Mouse (Mus musculus) liver, embryonic 13.5 days (tissue): Measurements from ENCODE around the gene Prss37. TPM values are rescaled to one million over a fixed set of nuclear protein-coding genes. Genes with fewer than 3 reads are reported as not detected.
A peak's percentile ranks its signal among the peaks of the same experiment; 100 is the strongest.

Experiments
- ATAC-seq: fragments of 200-750 bp; cut with Nextera tagmentation; 2 replicates; pipeline ENCODE4 v1.8.0; 2017; ENCODE audit warnings: low read depth, mild to moderate bottlenecking, moderate number of reproducible peaks, moderate library complexity
- DNase-seq: peaks from one replicate; pipeline ENCODE4 v3.0.0; 2022
- H3K27ac ChIP-seq: fragments of 300-500 bp; sonication (generic); 2 replicates; pipeline ENCODE4 v1.5.1; 2015; ENCODE audit warnings: moderate library complexity, mild to moderate bottlenecking, inconsistent platforms
- H3K27me3 ChIP-seq: fragments of 300-500 bp; sonication (generic); 2 replicates; pipeline ENCODE4 v1.6.1; 2015; ENCODE audit warnings: mild to moderate bottlenecking, inconsistent platforms
- H3K36me3 ChIP-seq: fragments of 300-500 bp; sonication (generic); 2 replicates; pipeline ENCODE4 v1.6.1; 2015; ENCODE audit warnings: mild to moderate bottlenecking, inconsistent platforms
- H3K4me1 ChIP-seq: fragments of 300-500 bp; sonication (generic); replicated peaks from 2 replicates; pipeline ENCODE4 v1.6.1; 2015; ENCODE audit warnings: inconsistent platforms
- H3K4me2 ChIP-seq: fragments of 300-500 bp; sonication (generic); 2 replicates; pipeline ENCODE4 v1.6.1; 2015; ENCODE audit warnings: inconsistent platforms, mild to moderate bottlenecking, moderate library complexity
- H3K4me3 ChIP-seq: fragments of 300-500 bp; sonication (generic); replicated peaks from 2 replicates; pipeline ENCODE4 v1.5.1; 2015; ENCODE audit warnings: mild to moderate bottlenecking, inconsistent platforms
- H3K9ac ChIP-seq: fragments of 300-500 bp; sonication (generic); 2 replicates; pipeline ENCODE4 v1.6.1; 2015; ENCODE audit warnings: mild to moderate bottlenecking, inconsistent platforms
- H3K9me3 ChIP-seq: fragments of 300-500 bp; sonication (generic); replicated peaks from 2 replicates; pipeline ENCODE4 v1.6.1; 2016; ENCODE audit warnings: inconsistent platforms
- WGBS: fragments of 180-500 bp; shearing (Covaris S2); methylation state at CpG from one replicate; pipeline ENCODE4 v1.1.7; 2015; ENCODE audit not compliant: insufficient replicate concordance; 5-methylcytosine and 5-hydroxymethylcytosine counted together
- polyA plus RNA-seq: library from polyadenylated mRNA; unstranded; fragments of >200 nt; fragmentation: Nextera tagmentation; extraction: Ambion mirVana; gene quantifications from 2 replicates; pipeline ENCODE4 v1.2.1, GENCODE M21; 2015

The Prss37 gene
- polyA plus RNA-seq = not detected in 2 replicates

DNA sequence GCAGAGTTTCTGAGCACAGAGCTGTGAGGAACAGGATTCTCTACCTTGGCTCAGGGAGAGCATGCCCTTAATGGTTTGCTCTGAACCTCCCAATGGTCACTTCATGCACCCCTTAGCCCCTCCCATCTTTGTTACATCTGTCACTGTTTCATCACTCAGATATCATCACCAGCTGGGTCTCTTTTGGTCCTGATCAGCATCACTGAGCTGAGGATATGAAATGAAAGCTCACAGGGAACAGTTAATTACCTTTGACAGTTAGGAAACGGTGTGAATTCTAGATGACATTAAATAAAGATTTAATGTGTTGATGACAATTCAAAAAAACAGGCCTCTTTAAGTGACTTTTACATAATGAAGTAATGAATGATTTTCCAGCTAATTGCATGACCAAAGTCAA lies at the start of gene Prss37:
TSS of gene Prss37 (minus strand) at position 101 of the 400 bp plus-strand sequence.
- no peaks in the 10 kb centered on the region for H3K4me1 ChIP-seq
- H3K4me2 ChIP-seq = no peak within 1 kb of the TSS
- no peaks in the 10 kb centered on the region for H3K9me3 ChIP-seq
- no peak within 1 kb of the TSS for H3K27ac ChIP-seq
- 64% methylated on average over 1 of the region's 1 CpGs for WGBS
- no peaks in the 10 kb centered on the region for H3K36me3 ChIP-seq
- no peak within 1 kb of the TSS for H3K4me3 ChIP-seq
- ATAC-seq (no peak), DNase-seq (no peak)
- no peak within 1 kb of the TSS for H3K9ac ChIP-seq
- no peaks in the 10 kb centered on the region for H3K27me3 ChIP-seq

DNA sequence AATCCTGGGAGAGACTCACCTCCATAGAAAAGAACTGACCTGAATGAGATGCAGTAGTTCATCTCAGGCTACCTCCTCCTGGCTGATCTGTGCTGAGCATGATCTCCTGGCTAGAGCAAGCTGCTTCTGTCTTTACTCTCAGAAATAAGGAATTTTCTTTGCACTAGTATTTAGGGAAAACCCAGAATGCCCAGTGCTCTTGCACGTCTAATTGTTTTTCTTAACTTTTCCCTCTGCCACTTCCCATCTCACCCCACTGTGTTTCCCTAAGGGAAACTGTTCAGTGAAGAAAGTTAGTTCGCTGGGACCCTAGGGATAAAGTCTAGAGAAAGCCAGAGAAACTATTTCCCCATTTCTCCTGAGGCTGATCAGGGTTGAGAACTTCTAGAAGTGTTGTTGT lies 35.6 kb upstream of the Prss37 start, which contains the start of gene Olfr461:
TSS of gene Olfr461 (minus strand) at position 101 of the 400 bp plus-strand sequence.
- no peak within 1 kb of the TSS for H3K27ac ChIP-seq
- 49% methylated on average over 2 of the region's 2 CpGs for WGBS
- DNase-seq (no peak), ATAC-seq (no peak)
- H3K4me2 ChIP-seq = no peak within 1 kb of the TSS
- no peak within 1 kb of the TSS for H3K4me3 ChIP-seq
- no peaks in the 10 kb centered on the region for H3K9me3 ChIP-seq
- H3K9ac ChIP-seq = no peak within 1 kb of the TSS
- no peaks in the 10 kb centered on the region for H3K27me3 ChIP-seq
- no peaks in the 10 kb centered on the region for H3K36me3 ChIP-seq
- H3K4me1 ChIP-seq = no peaks in the 10 kb centered on the region

DNA sequence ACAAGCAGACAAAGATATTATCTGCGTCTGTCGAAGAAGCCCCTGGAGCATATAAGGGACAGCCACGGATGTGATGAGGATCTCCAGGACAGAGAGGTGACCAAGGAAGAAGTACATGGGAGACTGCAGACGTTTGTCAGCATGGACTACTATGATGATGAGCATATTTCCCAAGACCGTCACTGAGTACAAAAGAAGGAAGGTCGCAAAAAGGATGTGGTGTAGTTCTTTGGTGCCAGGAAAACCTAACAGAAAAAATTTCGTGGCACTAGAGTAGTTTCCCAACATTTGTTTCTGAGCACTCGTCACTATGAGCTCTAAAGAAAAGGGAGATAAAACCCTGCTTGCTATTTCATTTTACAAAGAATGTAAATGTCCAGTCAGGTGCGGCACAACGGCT lies 25.4 kb upstream of the Prss37 start:
- Histone ChIP-seq H3K9ac (no peak overlapping the region), H3K4me1 (no peaks in the 10 kb centered on the region), H3K4me3 (no peak overlapping the region), H3K4me2 (no peak overlapping the region), H3K9me3 (no peaks in the 10 kb centered on the region), H3K27me3 (no peaks in the 10 kb centered on the region), H3K36me3 (no peaks in the 10 kb centered on the region), H3K27ac (no peak overlapping the region)
- no peak for ATAC-seq
- 57% methylated on average over 10 of the region's 10 CpGs for WGBS
- DNase-seq = no peak

DNA sequence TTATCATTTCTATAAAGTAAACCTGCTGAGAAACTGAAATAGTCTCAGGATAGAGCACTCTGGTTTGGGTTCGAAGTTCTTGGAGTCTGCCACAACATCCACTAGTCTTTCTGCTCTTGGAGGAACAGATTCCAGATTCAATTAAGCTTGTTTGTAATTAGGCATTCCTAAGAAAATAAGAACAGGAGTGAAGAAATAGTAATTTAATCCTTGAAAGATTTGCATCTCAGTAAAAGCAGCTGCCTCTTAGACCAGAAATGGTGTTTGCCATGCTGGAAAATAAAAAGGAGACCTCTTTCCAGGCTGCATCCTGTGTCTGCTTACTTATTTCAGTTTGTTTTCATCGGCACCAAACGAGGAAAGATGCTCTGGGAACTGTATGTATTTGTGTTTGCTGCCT lies 26.1 kb downstream of the Prss37 start, which contains the start of gene Tas2r108:
TSS of gene Tas2r108 (plus strand) at position 301 of the 400 bp plus-strand sequence.
- Histone ChIP-seq H3K4me1 (no peaks in the 10 kb centered on the region), H3K4me2 (no peak within 1 kb of the TSS), H3K9ac (no peak within 1 kb of the TSS), H3K27me3 (no peaks in the 10 kb centered on the region), H3K9me3 (no peaks in the 10 kb centered on the region), H3K36me3 (no peaks in the 10 kb centered on the region), H3K4me3 (no peak within 1 kb of the TSS), H3K27ac (no peak within 1 kb of the TSS)
- 74% methylated on average over 3 of the region's 3 CpGs for WGBS
- ATAC-seq = no peak
- DNase-seq = no peak

- Histone ChIP-seq H3K9me3 (no peaks in the 10 kb centered on the region), H3K36me3 (no peaks in the 10 kb centered on the region), H3K4me3 (no peak within 1 kb of the TSS), H3K4me1 (no peaks in the 10 kb centered on the region), H3K27ac (no peak within 1 kb of the TSS), H3K27me3 (no peaks in the 10 kb centered on the region), H3K9ac (no peak within 1 kb of the TSS), H3K4me2 (no peak within 1 kb of the TSS)
- ATAC-seq = no peak
- DNase-seq = no peak
Observed at GRCm38 (mm10) chr6:40490933-40491332, 28.4 kb downstream of the Prss37 start, which contains the start of gene Tas2r137. TSS of gene Tas2r137 (plus strand) at chr6:40491233.

- Histone ChIP-seq H3K9ac (no peak overlapping the region), H3K4me2 (no peak overlapping the region)
- 78% methylated on average over 5 of the region's 5 CpGs for WGBS
Observed at GRCm38 (mm10) chr6:40482318-40482717, 37.0 kb downstream of the Prss37 start.

DNA sequence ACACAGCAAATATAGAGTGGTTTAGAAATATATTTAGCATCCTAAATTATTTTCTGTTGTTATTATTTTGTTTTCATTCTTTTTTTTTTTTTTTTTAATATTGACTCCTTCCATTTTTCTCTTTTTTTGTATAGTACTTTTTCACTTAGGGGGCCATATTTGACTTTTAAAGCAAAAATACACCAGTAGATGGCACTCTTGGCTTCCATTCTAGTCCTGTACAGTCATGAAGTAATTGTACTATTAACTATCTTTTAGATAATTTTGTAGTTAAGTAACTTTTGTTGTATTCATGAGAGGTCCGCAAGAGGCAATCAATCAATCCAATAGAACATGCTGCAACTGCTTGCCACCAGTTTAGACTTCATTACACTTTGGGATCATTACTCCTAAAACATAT lies 39.6 kb downstream of the Prss37 start:
- 79% methylated on average over 1 of the region's 1 CpGs for WGBS
- Histone ChIP-seq H3K9me3 (no peaks in the 10 kb centered on the region), H3K36me3 (peaks cover 66% of the 10 kb centered on the region), H3K4me2 (no peak overlapping the region), H3K27me3 (no peaks in the 10 kb centered on the region), H3K9ac (no peak overlapping the region), H3K4me3 (no peak overlapping the region), H3K27ac (no peak overlapping the region), H3K4me1 (no peaks in the 10 kb centered on the region)
- DNase-seq = no peak
- no peak for ATAC-seq

More at GRCm38 (mm10) chr6:40482318-40482717, 37.0 kb downstream of the Prss37 start:
- Histone ChIP-seq H3K27ac (no peak overlapping the region), H3K9me3 (no peaks in the 10 kb centered on the region), H3K36me3 (peaks cover 52% of the 10 kb centered on the region), H3K27me3 (no peaks in the 10 kb centered on the region), H3K4me3 (no peak overlapping the region), H3K4me1 (no peaks in the 10 kb centered on the region)
- no peak for DNase-seq
- ATAC-seq = no peak

GRCm38 (mm10) chr6:40476132-40476531 lies 43.2 kb downstream of the Prss37 start:
- no peak overlapping the region for H3K27ac ChIP-seq
- WGBS = 84% methylated on average over 4 of the region's 4 CpGs
- H3K9ac ChIP-seq = no peak overlapping the region
- H3K4me1 ChIP-seq = peaks cover 10% of the 10 kb centered on the region
- DNase-seq (no peak), ATAC-seq (no peak)
- no peaks in the 10 kb centered on the region for H3K27me3 ChIP-seq
- no peak overlapping the region for H3K4me3 ChIP-seq
- no peak overlapping the region for H3K4me2 ChIP-seq
- H3K9me3 ChIP-seq = no peaks in the 10 kb centered on the region
- H3K36me3 ChIP-seq = peaks cover 54% of the 10 kb centered on the region

DNA sequence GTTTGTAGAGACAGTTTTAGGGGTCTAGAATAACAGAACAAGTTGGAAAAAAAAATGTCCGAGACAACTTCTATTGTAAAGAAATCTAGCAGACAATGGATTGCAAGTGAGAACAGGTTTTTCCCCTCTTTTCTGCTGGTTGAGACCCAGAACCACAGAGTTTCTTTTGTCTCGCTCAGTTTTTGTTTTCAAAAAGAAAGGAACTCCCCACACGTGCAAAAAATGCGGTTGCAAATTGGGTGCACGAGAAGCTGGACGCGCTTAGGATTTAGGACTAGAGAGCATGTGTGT lies 47.6 kb downstream of the Prss37 start:
- WGBS = 1% methylated on average over 7 of the region's 7 CpGs
- Histone ChIP-seq H3K9ac (peak overlapping the region; percentile 80), H3K27ac (peak overlapping the region; percentile 86), H3K36me3 (peaks cover 30% of the 10 kb centered on the region), H3K4me1 (peaks cover 10% of the 10 kb centered on the region), H3K27me3 (no peaks in the 10 kb centered on the region), H3K9me3 (no peaks in the 10 kb centered on the region), H3K4me3 (peak overlapping the region; percentile 83), H3K4me2 (peak overlapping the region; percentile 74)
- DNase-seq = no peak
- no peak for ATAC-seq

- peak within 1 kb of the TSS; percentile 80 for H3K9ac ChIP-seq
- ATAC-seq (peak; percentile 96), DNase-seq (peak; percentile 86)
- H3K27me3 ChIP-seq = no peaks in the 10 kb centered on the region
- peak within 1 kb of the TSS; percentile 83 for H3K4me3 ChIP-seq
- no peaks in the 10 kb centered on the region for H3K9me3 ChIP-seq
- H3K27ac ChIP-seq = peak within 1 kb of the TSS; percentile 86
- peak within 1 kb of the TSS; percentile 74 for H3K4me2 ChIP-seq
- peaks cover 10% of the 10 kb centered on the region for H3K4me1 ChIP-seq
- H3K36me3 ChIP-seq = peaks cover 26% of the 10 kb centered on the region
- WGBS = under 1% methylated on average over 54 of the region's 54 CpGs
Observed at GRCm38 (mm10) chr6:40470916-40471719, 48.2 kb downstream of the Prss37 start, which contains the start of gene Ssbp1. TSS of gene Ssbp1 (plus strand) at chr6:40471352.

- WGBS = 42% methylated on average over 6 of the region's 6 CpGs
- Histone ChIP-seq H3K36me3 (no peaks in the 10 kb centered on the region), H3K4me3 (no peak overlapping the region), H3K4me2 (no peak overlapping the region), H3K9me3 (no peaks in the 10 kb centered on the region), H3K9ac (no peak overlapping the region), H3K27me3 (peaks cover 6% of the 10 kb centered on the region; the same call in 1 of the 2 replicates), H3K27ac (no peak overlapping the region), H3K4me1 (no peaks in the 10 kb centered on the region)
- DNase-seq (no peak), ATAC-seq (no peak)
Observed at GRCm38 (mm10) chr6:40465710-40466109, 53.6 kb downstream of the Prss37 start.
